Mouse (Mus musculus) E14TG2a.4 (cell line): ENCODE results near the gene Camk2d.

ENCODE experiments used
- H3K27me3 ChIP-seq: 2 replicates; pipeline ENCODE4 v1.6.1; 2014; ENCODE audit warnings: low read length, control low read depth; ENCODE audit not compliant: insufficient read depth
- H3K36me3 ChIP-seq: 2 replicates; pipeline ENCODE4 v1.6.1; 2014; ENCODE audit warnings: low read length, control low read depth; ENCODE audit not compliant: insufficient read depth
- H3K4me1 ChIP-seq: replicated peaks from 2 replicates; pipeline ENCODE4 v1.6.1; 2014; ENCODE audit warnings: low read depth, low read length, control low read depth
- H3K4me3 ChIP-seq: replicated peaks from 2 replicates; pipeline ENCODE4 v1.5.1; 2014; ENCODE audit warnings: mild to moderate bottlenecking, low read length
- H3K9me3 ChIP-seq: 2 replicates; pipeline ENCODE4 v1.6.1; 2014; ENCODE audit warnings: low read length, control low read depth
- CTCF ChIP-seq: conservative IDR thresholded peaks from 2 replicates; pipeline ENCODE4 v1.5.1; 2014; ENCODE audit warnings: low read length
- NANOG ChIP-seq: IDR thresholded peaks from 2 replicates; pipeline ENCODE4 v1.6.1; 2014; ENCODE audit warnings: borderline replicate concordance, low read length, mixed read lengths
- POU5F1 ChIP-seq: IDR thresholded peaks from 2 replicates; pipeline ENCODE4 v1.6.1; 2014; ENCODE audit warnings: low read length, borderline replicate concordance

Camk2d gene

GRCm38 (mm10) chr3:126595456-126595855, 646 bp upstream of the Camk2d start:
- peaks cover 9% of the 10 kb centered on the region for H3K4me1 ChIP-seq
- H3K27me3 ChIP-seq = peaks cover 18% of the 10 kb centered on the region
- H3K4me3 ChIP-seq = no peak overlapping the region
- no peak for TF ChIP-seq POU5F1
- no peaks in the 10 kb centered on the region for H3K9me3 ChIP-seq
- no peaks in the 10 kb centered on the region for H3K36me3 ChIP-seq

- Histone ChIP-seq H3K27me3 (peaks cover 18% of the 10 kb centered on the region), H3K36me3 (no peaks in the 10 kb centered on the region), H3K4me3 (peak overlapping the region; percentile 89), H3K9me3 (no peaks in the 10 kb centered on the region), H3K4me1 (peaks cover 9% of the 10 kb centered on the region)
- TF ChIP-seq CTCF = no peak
- TF ChIP-seq POU5F1 = no peak
- TF ChIP-seq NANOG = no peak
Observed at GRCm38 (mm10) chr3:126596491-126597160, 524 bp downstream of the Camk2d start.

- Histone ChIP-seq H3K27me3 (peaks cover 18% of the 10 kb centered on the region), H3K36me3 (no peaks in the 10 kb centered on the region), H3K4me3 (peak overlapping the region; percentile 89), H3K4me1 (peaks cover 9% of the 10 kb centered on the region), H3K9me3 (no peaks in the 10 kb centered on the region)
- TF ChIP-seq CTCF (no peak), NANOG (no peak), POU5F1 (no peak)
Observed at GRCm38 (mm10) chr3:126597161-126597595, 1.1 kb downstream of the Camk2d start.

GRCm38 (mm10) chr3:126597596-126598328, 1.7 kb downstream of the Camk2d start:
- Histone ChIP-seq H3K4me3 (peak overlapping the region; percentile 89), H3K36me3 (no peaks in the 10 kb centered on the region)
- TF ChIP-seq NANOG = no peak
- TF ChIP-seq CTCF = no peak
- TF ChIP-seq POU5F1 = no peak

GRCm38 (mm10) chr3:126598329-126598676, 2.2 kb downstream of the Camk2d start:
- TF ChIP-seq POU5F1 (no peak), CTCF (no peak), NANOG (no peak)
- Histone ChIP-seq H3K4me3 (peak overlapping the region; percentile 89; the same call in 1 of the 2 replicates), H3K4me1 (peaks cover 9% of the 10 kb centered on the region), H3K36me3 (no peaks in the 10 kb centered on the region), H3K27me3 (peaks cover 18% of the 10 kb centered on the region), H3K9me3 (no peaks in the 10 kb centered on the region)

More at GRCm38 (mm10) chr3:126597596-126598328, 1.7 kb downstream of the Camk2d start:
- Histone ChIP-seq H3K4me1 (peaks cover 9% of the 10 kb centered on the region), H3K27me3 (peaks cover 18% of the 10 kb centered on the region), H3K9me3 (no peaks in the 10 kb centered on the region)

- H3K9me3 ChIP-seq = no peaks in the 10 kb centered on the region
- H3K4me3 ChIP-seq = no peak overlapping the region
- H3K36me3 ChIP-seq = no peaks in the 10 kb centered on the region
- peaks cover 18% of the 10 kb centered on the region for H3K27me3 ChIP-seq
- peaks cover 9% of the 10 kb centered on the region for H3K4me1 ChIP-seq
- TF ChIP-seq POU5F1 = no peak
- TF ChIP-seq CTCF = no peak
- no peak for TF ChIP-seq NANOG
Observed at GRCm38 (mm10) chr3:126598881-126599280, 2.8 kb downstream of the Camk2d start.

GRCm38 (mm10) chr3:126599335-126599734, 3.2 kb downstream of the Camk2d start:
- no peak for TF ChIP-seq NANOG
- Histone ChIP-seq H3K4me3 (no peak overlapping the region), H3K4me1 (peaks cover 9% of the 10 kb centered on the region), H3K27me3 (peaks cover 18% of the 10 kb centered on the region), H3K36me3 (no peaks in the 10 kb centered on the region), H3K9me3 (no peaks in the 10 kb centered on the region)

GRCm38 (mm10) chr3:126599936-126600335, 3.8 kb downstream of the Camk2d start:
- H3K9me3 ChIP-seq = no peaks in the 10 kb centered on the region
- peaks cover 9% of the 10 kb centered on the region for H3K4me1 ChIP-seq
- no peak overlapping the region for H3K4me3 ChIP-seq
- no peaks in the 10 kb centered on the region for H3K36me3 ChIP-seq
- peaks cover 18% of the 10 kb centered on the region for H3K27me3 ChIP-seq
- TF ChIP-seq POU5F1 (no peak), NANOG (no peak), CTCF (no peak)

GRCm38 (mm10) chr3:126602772-126603171, 6.7 kb downstream of the Camk2d start:
- H3K4me1 ChIP-seq = peaks cover 8% of the 10 kb centered on the region
- no peaks in the 10 kb centered on the region for H3K9me3 ChIP-seq
- TF ChIP-seq CTCF (no peak), POU5F1 (no peak), NANOG (no peak)
- H3K27me3 ChIP-seq = peaks cover 9% of the 10 kb centered on the region
- H3K4me3 ChIP-seq = no peak overlapping the region
- no peaks in the 10 kb centered on the region for H3K36me3 ChIP-seq
